Mouse (Mus musculus): ENCODE data around the gene Vav2.

Vav2 gene

DNA sequence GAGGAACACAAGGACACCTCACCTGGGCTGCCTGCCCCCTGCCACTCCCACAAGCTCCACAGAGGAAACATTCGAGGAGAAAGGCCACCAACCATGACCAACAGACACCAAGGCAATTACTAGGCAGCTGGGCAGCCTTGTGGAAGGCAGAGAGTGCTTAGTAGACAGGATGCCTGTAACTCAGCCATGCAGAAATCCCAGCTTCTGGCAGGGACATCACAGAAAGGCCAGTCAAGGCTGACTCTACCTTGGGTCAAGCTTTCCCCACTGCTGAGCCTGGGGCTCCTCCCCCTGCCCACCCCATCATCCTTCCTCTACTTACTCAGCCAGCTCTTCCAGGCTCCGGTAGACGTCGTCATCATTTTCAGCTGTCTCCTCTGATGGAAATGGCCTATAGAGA lies 108.2 kb downstream of the Vav2 start:
- DNase-seq (ENCODE audit: low spot score in 2 of 2), result no peak

DNA sequence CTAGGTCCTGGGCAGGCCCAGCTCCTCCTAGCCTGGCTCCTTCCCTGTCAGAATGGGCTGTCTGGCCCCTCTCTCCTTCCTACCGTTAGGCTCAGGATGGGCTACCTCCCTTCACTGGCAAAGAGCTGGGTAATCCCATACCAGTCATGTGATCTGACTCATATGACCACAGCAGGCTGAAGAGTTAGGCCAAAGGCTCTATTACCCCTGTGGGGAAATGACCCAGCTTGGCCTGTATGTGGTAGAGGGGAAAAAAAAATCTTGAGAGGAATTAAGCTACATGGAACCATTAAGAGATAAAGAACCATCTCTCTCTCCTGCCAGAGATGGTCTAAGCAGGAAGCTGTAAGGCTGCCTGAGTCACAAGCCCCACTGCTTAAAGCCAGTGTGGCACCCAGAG lies 108.6 kb downstream of the Vav2 start:
- DNase-seq (ENCODE audit: low spot score in 2 of 2), result no peak

- DNase-seq (ENCODE audit: low spot score in 2 of 2), result no peak
Measured at GRCm38 (mm10) chr2:27316167-27316566, 110.7 kb downstream of the Vav2 start.

GRCm38 (mm10) chr2:27314269-27314668 lies 112.6 kb downstream of the Vav2 start:
- no peak for DNase-seq (ENCODE audit: low spot score in 2 of 2)

DNA sequence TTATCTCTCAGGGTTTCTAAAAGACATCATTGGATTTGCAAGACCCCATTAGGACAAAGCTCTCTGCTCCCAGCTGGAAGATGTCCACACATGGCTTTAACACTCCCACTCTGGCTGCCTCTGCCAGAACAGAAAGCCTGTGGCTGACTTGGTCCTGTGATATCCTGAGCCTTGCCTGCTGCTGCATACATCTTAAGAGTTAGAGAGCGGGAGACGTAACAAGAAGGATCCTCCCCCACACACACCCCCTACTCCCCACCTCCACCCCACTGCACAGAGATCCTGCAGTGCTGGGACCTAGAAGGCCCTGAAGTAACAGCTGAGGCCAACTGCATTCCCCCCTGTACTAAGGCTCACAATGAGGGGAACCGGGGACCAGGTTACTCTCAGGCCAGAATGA lies 114.3 kb downstream of the Vav2 start:
- DNase-seq (ENCODE audit: low spot score in 2 of 2), result no peak

DNA sequence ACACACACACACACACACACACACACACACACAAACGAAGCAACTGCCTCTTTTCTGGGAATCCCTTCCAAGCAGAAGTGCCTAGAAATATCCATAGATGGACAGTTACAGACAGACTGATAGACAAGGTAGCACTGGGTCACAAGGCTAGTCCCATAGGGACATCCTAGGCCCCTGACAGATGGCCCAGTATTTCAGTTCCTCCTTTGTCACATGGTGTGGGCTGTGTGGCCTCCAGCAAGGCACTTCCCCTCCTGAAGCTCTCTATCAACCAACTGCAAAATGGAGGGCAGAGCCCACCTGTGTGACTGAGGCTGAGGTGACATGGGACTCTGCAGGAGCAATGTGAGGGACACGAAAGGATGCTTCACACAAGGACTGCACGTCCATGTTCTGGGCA lies 115.2 kb downstream of the Vav2 start:
- no peak for DNase-seq (ENCODE audit: low spot score in 2 of 2)

GRCm38 (mm10) chr2:27310908-27311307 lies 115.9 kb downstream of the Vav2 start:
- no peak for DNase-seq (ENCODE audit: low spot score in 2 of 2)

GRCm38 (mm10) chr2:27310221-27310620 lies 116.6 kb downstream of the Vav2 start:
- DNase-seq (ENCODE audit: low spot score in 2 of 2), result no peak

DNA sequence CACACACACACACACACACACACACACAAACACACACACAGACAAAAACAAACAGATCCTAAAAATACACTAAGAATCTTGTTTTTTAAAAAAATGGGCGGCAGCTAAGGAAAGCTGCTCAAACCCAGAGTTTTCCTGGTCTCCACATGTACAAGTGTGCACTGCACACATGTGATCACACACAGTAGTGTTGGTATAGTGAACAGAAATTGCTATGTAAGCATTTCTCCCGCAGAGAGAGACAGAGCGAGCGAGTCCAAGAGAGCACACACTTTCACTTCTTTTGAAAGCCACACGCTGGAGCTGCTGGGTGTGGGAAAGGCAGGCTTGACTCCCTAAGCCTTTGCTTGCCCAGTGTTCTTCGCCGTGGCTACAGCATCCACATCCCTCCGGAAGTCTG lies 120.2 kb downstream of the Vav2 start:
- DNase-seq (ENCODE audit: low spot score in 2 of 2), result no peak

GRCm38 (mm10) chr2:27304741-27305140 lies 122.1 kb downstream of the Vav2 start:
- no peak for DNase-seq (ENCODE audit: low spot score in 2 of 2)

GRCm38 (mm10) chr2:27304074-27304473 lies 122.8 kb downstream of the Vav2 start:
- no peak for DNase-seq (ENCODE audit: low spot score in 2 of 2)

- no peak for DNase-seq (ENCODE audit: low spot score in 2 of 2)
Measured at GRCm38 (mm10) chr2:27301444-27302111, 125.3 kb downstream of the Vav2 start.

GRCm38 (mm10) chr2:27300725-27301443 lies 125.9 kb downstream of the Vav2 start:
- no peak for DNase-seq (ENCODE audit: low spot score in 2 of 2)

DNA sequence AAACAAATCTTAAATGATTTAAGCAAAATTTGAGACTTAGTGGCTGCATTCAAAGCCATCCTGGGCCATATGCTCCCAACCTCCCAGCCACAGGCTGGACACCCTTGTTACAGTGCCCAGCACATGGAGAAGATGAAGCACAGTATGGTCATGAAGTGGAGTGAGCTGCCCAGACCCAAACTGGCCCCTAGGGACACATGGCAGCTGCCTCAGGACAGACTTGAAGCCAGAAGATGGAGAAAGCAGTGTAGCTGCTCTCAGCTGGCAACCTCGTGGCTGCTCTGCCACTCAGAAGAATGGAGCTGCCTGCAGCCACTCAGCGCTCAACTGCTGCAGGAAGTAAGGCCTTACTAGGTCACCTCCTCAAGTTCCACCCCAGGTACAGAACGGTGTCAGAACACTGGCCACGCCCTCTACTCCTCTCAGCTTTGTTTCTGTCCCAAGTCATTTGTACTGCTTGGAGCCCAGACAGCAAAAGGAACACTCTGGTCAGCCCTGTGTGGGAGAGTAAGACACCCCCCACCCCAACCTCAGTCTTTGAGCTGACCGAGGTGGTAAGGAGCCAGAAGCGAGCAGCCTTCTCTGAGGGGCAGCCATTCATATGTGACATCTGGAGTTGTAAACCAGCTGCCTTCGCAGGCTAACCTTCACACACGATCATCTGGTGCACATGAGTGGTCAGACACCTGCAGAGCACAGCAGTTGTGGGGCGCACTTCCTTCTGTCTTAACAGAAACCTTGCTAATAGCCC lies 130.0 kb downstream of the Vav2 start:
- no peak for DNase-seq (ENCODE audit: low spot score in 2 of 2)

DNA sequence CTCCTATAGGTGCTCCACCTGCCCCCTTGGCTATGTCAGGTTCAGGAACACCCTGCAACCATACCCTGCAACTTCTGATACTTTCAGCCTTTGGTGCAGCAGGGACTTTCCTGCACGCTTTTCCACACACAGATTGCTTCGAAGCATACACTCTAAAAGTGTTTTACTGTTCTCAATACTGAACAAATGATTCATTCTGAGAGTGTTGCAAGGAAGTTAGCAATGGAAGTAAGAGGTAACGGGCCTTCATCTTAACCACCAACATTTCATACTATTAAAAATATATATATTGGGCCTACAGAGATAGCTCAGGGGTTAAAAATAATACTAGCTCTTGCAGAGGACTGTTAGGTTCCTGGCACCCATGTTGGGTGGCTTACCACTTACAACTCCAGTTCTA lies 132.1 kb downstream of the Vav2 start:
- no peak for DNase-seq (ENCODE audit: low spot score in 2 of 2)

DNA sequence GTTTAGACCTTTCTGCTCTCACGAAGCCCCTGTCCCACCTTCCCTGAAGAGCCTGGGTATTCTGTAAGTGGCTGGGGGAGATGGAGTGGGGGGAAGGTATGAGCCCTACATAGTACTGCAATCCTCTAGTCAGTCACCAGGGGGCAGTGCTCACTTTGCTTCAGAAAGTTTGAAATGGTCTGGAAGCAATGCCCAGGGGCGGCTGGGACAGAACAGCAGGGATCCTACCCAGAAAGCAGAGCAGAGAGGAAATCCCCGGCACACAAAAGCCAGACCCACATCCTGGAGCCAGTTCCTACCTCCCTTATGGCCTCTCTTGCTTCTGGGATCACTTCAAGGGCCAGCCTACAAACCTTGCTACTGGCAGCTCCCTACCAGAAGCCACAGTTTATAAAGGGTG lies 137.8 kb downstream of the Vav2 start:
- peak; percentile 79 to 84 for DNase-seq (ENCODE audit: low spot score in 2 of 2)

GRCm38 (mm10) chr2:27286971-27287710 lies 139.7 kb downstream of the Vav2 start:
- DNase-seq (ENCODE audit: low spot score in 2 of 2), result no peak

DNA sequence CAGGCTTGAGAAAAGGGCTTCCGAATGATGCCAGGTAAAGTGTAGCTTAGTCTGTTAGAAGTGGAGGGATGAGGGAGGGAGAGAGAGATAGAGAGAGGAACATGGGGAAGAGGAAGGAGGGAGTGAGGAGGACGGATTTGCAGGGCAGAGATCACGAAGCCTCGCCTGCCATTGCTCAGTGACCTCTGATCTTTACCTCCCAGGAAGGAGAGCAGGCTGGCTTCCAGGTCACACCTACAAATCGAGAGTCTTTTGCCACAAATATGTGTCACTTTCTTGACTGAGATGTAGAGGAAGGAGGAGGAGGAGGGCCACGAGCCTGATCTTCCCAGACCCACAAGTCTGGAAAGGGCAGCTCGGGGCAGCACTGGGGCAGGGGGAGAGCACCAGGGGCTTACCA lies 142.4 kb downstream of the Vav2 start:
- no peak for DNase-seq (ENCODE audit: low spot score in 2 of 2)

- DNase-seq (ENCODE audit: low spot score in 2 of 2), result no peak
Measured at GRCm38 (mm10) chr2:27281771-27282170, 145.1 kb downstream of the Vav2 start.

DNA sequence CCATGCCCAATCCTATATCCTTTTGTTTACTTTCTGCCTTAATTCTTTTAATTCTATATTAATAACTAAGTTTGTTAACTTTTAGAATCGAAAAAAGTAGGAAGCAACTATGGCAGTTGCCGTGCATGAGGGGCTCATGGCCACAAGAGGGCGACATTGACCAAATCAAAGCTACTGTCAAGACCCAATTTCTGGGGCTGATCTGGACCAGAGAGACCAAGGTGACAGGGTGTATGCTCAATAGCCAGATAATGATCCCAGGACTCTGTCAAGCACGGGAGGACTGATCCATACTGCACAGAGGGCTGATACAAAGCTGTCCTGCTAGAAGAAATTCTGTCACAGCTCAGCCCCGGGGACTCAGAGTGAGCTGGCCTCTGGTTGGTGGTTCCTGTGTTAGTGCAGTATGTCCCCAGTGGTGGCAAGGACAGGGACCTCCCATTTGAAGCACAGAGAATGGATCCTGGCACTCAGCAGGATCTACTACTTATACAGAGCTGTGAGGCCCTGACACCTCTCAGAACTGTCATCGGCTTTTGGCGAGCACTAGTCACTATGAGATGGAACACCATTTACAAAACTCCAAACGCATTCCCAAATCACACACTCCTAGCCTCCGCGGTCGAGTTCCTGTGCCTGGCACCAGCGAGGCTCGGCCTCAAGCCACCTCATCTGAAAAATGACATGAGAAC lies 145.8 kb downstream of the Vav2 start:
- DNase-seq (ENCODE audit: low spot score in 2 of 2), result peak; percentile 51 to 67

- no peak for DNase-seq (ENCODE audit: low spot score in 2 of 2)
Measured at GRCm38 (mm10) chr2:27278859-27279258, 148.0 kb downstream of the Vav2 start.

DNA sequence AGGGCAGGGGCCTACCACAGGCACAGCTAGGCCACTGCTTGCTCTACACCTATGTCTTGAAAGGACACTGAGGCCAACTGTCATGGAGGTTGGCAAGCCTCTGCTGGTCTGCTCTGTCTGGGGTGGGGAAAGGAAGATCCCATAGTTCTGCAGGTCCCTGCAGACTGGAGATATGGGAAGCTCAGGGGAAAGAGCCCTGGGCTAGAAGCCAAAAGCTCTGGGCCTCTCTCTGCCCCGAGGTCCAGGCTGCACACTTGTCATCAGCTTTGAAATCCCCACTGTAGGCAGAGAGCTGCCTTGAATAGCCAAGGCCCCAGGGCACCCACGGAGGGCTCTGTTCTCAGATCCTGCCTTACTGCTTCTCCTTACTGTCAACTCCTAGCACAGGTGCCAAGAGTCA lies 158.5 kb downstream of the Vav2 start:
- no peak for DNase-seq (ENCODE audit: low spot score in 2 of 2)

Data from frontal cortex, postnatal 25 days (tissue).